Mouse (Mus musculus) forebrain, embryonic 11.5 days (tissue): ENCODE measurements around the gene Krtap21-1. TPM values are rescaled to one million over a fixed set of nuclear protein-coding genes. Genes with fewer than 3 reads are reported as not detected.

Experiments used
- ATAC-seq: fragments of 200-750 bp; cut with Nextera tagmentation; replicated peaks from 2 replicates; pipeline ENCODE4 v1.8.0; 2017; ENCODE audit warnings: moderate TSS enrichment; ENCODE audit not compliant: low FRiP score
- DNase-seq: peaks from one replicate; pipeline ENCODE4 v3.0.0-alpha.2; 2017; ENCODE audit warnings: low spot score
- H3K27ac ChIP-seq: fragments of 300-500 bp; sonication (generic); 2 replicates; pipeline ENCODE4 v1.5.1; 2014; ENCODE audit warnings: low read depth, low read length
- H3K27me3 ChIP-seq: fragments of 300-500 bp; sonication (generic); 2 replicates; pipeline ENCODE4 v1.6.1; 2014; ENCODE audit warnings: mild to moderate bottlenecking, low read length, mixed read lengths; ENCODE audit not compliant: control insufficient read depth, insufficient read depth
- H3K36me3 ChIP-seq: fragments of 300-500 bp; sonication (generic); 2 replicates; pipeline ENCODE4 v1.6.1; 2014; ENCODE audit warnings: mild to moderate bottlenecking, low read length, moderate library complexity, mixed read lengths; ENCODE audit not compliant: control insufficient read depth, insufficient read depth
- H3K4me1 ChIP-seq: fragments of 300-500 bp; sonication (generic); replicated peaks from 2 replicates; pipeline ENCODE4 v1.6.1; 2014; ENCODE audit warnings: low read length, mixed read lengths; ENCODE audit not compliant: control insufficient read depth, insufficient read depth
- H3K4me2 ChIP-seq: fragments of 300-500 bp; sonication (generic); 2 replicates; pipeline ENCODE4 v1.6.1; 2014; ENCODE audit warnings: low read depth, mild to moderate bottlenecking, low read length, moderate library complexity, mixed read lengths; ENCODE audit not compliant: severe bottlenecking
- H3K4me3 ChIP-seq: fragments of 300-500 bp; sonication (generic); 2 replicates; pipeline ENCODE4 v1.5.1; 2014; ENCODE audit warnings: low read depth, low read length
- H3K9ac ChIP-seq: fragments of 300-500 bp; sonication (generic); 2 replicates; pipeline ENCODE4 v1.6.1; 2014; ENCODE audit warnings: low read length
- H3K9me3 ChIP-seq: fragments of 300-500 bp; sonication (generic); 2 replicates; pipeline ENCODE4 v1.6.1; 2016; ENCODE audit warnings: low read length, mixed read lengths; ENCODE audit not compliant: control insufficient read depth
- WGBS: fragments of 180-500 bp; shearing (Covaris S2); extraction: QIAGEN DNeasy Blood & Tissue Kit; methylation state at CpG from one replicate; pipeline ENCODE4 v1.1.7; 2014; 5-methylcytosine and 5-hydroxymethylcytosine counted together
- polyA plus RNA-seq: library from polyadenylated mRNA; unstranded; fragments of >200 nt; fragmentation: Nextera tagmentation; extraction: Ambion mirVana; gene quantifications from 2 replicates; pipeline ENCODE4 v1.2.1, GENCODE M21; 2014

Krtap21-1 gene
- polyA plus RNA-seq, result not detected in 2 replicates

DNA sequence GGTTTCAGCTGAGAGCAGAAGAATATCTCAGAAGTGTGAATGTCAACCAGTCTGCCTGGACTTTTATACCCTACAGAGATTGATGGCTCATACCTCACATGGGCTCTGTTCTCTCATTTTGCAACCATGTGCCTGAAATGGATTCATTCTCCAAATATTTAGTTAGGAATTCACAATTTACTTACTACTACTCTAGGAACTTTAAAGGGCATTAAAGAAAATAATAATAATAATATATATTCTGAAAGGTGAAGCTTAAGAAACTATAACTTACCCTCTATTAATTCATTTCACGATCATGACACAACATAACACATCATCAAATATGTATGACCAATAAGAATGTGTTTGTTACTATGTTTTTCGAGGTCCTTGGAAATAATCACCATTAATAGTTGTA, at the start of gene Krtap21-1:
Krtap21-1 (minus strand) TSS at position 101 of the 400 bp plus-strand sequence.
- 84% methylated on average over 2 of the region's 2 CpGs for WGBS

DNA sequence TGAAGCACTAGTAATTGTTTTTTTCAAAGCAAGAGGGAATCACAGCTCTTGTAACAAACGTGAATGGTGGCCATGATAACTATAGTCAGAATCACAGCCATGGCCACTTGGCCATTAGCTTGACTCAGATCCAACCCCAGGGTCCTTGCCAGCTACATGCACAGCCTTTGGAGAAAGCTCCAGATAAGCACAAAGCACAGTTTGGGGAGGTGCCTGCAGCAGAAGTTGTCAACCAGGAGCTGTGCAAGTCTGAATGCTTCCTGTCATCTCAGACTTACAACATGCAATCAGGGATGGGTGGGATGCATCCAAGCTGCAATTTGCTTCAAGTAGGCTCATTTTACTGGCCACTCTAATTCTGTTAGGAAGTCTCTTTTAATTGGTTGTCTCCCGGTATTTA, 25.9 kb upstream of the Krtap21-1 start:
- no peak overlapping the region for H3K4me3 ChIP-seq
- H3K27ac ChIP-seq, result no peak overlapping the region
- H3K36me3 ChIP-seq, result no peaks in the 10 kb centered on the region
- H3K27me3 ChIP-seq, result no peaks in the 10 kb centered on the region
- DNase-seq, result no peak
- no peak for ATAC-seq
- H3K4me2 ChIP-seq, result no peak overlapping the region
- no peak overlapping the region for H3K9ac ChIP-seq
- H3K9me3 ChIP-seq, result no peaks in the 10 kb centered on the region
- H3K4me1 ChIP-seq, result no peaks in the 10 kb centered on the region
- 78% methylated on average over 2 of the region's 2 CpGs for WGBS

More for the DNA sequence above, at the start of gene Krtap21-1:
- no peak for DNase-seq
- H3K9ac ChIP-seq, result no peak within 1 kb of the TSS
- no peak within 1 kb of the TSS for H3K4me3 ChIP-seq
- H3K27me3 ChIP-seq, result no peaks in the 10 kb centered on the region
- no peaks in the 10 kb centered on the region for H3K9me3 ChIP-seq
- no peak within 1 kb of the TSS for H3K27ac ChIP-seq
- no peak for ATAC-seq
- no peaks in the 10 kb centered on the region for H3K36me3 ChIP-seq
- H3K4me2 ChIP-seq, result no peak within 1 kb of the TSS
- H3K4me1 ChIP-seq, result no peaks in the 10 kb centered on the region

DNA sequence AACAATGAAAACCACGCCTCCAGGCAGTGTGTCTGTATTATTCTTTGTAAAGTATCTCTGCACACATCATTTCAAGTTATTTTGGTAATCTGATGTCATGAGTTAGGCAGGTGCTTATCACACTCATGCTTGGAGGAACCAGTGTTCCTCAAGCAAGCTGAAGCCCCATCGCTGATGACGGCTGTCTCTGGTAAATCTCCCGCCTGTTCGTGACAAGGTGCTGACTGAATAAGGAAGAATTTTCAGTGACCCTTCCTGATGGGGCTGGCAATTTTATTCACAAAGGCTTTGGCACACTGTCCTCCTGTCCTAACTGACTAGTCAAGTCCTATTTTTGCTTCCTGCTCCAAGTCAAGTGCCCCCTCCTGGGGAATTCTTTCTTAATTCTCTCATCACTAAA, 21.6 kb upstream of the Krtap21-1 start:
- Histone ChIP-seq H3K4me3 (no peak overlapping the region), H3K4me2 (no peak overlapping the region)
- WGBS, result 89% methylated on average over 5 of the region's 5 CpGs

DNA sequence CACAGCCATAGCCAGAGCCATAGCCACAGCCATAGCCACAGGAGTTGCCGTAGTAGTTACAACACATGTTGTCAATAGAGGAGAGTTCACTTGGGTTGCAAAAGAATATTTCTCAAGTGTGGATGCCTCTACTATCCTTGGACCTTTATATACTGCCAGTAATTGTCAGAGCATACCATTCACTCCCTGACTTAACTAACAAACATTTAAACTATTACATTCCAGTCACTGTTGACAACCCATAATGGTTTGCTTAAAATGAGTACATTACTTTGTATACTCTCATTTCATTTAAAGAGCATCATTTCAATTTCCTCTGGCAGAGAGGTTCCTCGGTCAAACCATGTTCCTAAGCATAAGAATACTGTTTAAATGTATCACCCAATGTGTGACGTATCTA, 16.3 kb upstream of the Krtap21-1 start, which contains the start of gene Krtap6-2:
Krtap6-2 (minus strand) TSS at position 101 of the 400 bp plus-strand sequence.
- no peaks in the 10 kb centered on the region for H3K4me1 ChIP-seq
- ATAC-seq (no peak), DNase-seq (no peak)
- WGBS, result 91% methylated on average over 3 of the region's 3 CpGs
- no peaks in the 10 kb centered on the region for H3K9me3 ChIP-seq
- no peaks in the 10 kb centered on the region for H3K36me3 ChIP-seq
- no peak within 1 kb of the TSS for H3K4me2 ChIP-seq
- no peaks in the 10 kb centered on the region for H3K27me3 ChIP-seq
- no peak within 1 kb of the TSS for H3K9ac ChIP-seq
- no peak within 1 kb of the TSS for H3K27ac ChIP-seq
- no peak within 1 kb of the TSS for H3K4me3 ChIP-seq

More for the DNA sequence above, 21.6 kb upstream of the Krtap21-1 start:
- no peak for ATAC-seq
- H3K9me3 ChIP-seq, result no peaks in the 10 kb centered on the region
- DNase-seq, result no peak
- no peak overlapping the region for H3K9ac ChIP-seq
- H3K27ac ChIP-seq, result no peak overlapping the region
- no peaks in the 10 kb centered on the region for H3K4me1 ChIP-seq
- no peaks in the 10 kb centered on the region for H3K27me3 ChIP-seq
- no peaks in the 10 kb centered on the region for H3K36me3 ChIP-seq

DNA sequence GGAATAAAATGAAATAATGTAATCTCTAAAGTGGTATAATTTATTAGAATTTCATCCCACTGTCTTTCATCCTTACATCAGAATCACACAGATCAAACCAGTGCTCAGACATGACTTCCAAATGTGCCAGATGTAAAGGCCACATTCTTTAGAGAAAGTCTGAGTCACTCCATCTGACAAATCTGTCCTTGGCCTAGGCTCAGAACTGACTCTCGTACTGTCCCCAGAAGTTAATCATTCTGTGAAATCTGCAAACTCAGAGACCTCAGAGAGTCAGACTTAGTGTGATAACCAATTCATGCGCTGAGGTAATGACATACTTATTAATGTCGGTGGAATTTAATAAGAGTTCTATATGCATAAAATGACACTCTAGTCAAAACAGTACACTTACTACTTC, 12.6 kb upstream of the Krtap21-1 start:
- Histone ChIP-seq H3K9me3 (no peaks in the 10 kb centered on the region), H3K36me3 (no peaks in the 10 kb centered on the region), H3K9ac (no peak overlapping the region), H3K4me2 (no peak overlapping the region), H3K27me3 (no peaks in the 10 kb centered on the region), H3K4me1 (no peaks in the 10 kb centered on the region), H3K27ac (no peak overlapping the region), H3K4me3 (no peak overlapping the region)
- no peak for DNase-seq
- no peak for ATAC-seq
- WGBS, result 90% methylated on average over 3 of the region's 3 CpGs

DNA sequence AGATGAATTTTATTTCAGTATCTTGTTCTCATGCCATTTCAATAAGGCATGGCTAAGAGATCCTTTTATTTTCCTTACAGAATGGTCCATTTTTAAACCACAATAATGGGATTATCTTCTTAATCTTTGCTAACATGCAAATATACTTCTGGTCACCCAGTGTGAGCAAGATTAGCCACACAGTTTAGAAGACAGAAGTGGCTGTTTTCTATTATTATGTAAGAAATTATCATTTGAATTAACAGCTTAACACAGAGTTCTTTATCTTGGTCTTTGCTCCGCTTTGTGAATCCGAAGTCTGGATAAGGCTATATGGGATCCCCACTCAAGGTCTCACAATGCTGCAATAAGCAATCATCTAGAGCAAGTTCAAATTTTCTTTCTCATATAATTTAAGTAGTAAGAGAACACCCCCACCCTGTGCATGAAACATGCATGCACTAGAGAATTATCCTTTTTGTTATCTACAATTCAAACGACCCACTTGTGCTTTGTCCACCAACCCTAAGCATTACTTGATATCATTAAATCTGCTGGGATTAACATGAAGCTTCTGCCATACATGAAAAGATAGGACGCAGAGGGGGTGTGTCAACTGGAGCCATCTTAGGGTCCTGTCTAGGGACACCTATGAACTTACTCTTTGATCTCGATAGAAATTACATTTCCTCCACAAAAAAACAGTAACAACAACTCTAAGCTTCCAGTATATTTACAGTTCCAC, 6.8 kb upstream of the Krtap21-1 start:
- Histone ChIP-seq H3K4me3 (no peak overlapping the region), H3K9ac (no peak overlapping the region), H3K4me1 (no peaks in the 10 kb centered on the region), H3K36me3 (no peaks in the 10 kb centered on the region), H3K27me3 (no peaks in the 10 kb centered on the region), H3K27ac (no peak overlapping the region), H3K9me3 (no peaks in the 10 kb centered on the region), H3K4me2 (no peak overlapping the region)
- ATAC-seq, result peak; percentile 66
- DNase-seq, result no peak
- WGBS, result 52% methylated on average over 5 of the region's 5 CpGs

DNA sequence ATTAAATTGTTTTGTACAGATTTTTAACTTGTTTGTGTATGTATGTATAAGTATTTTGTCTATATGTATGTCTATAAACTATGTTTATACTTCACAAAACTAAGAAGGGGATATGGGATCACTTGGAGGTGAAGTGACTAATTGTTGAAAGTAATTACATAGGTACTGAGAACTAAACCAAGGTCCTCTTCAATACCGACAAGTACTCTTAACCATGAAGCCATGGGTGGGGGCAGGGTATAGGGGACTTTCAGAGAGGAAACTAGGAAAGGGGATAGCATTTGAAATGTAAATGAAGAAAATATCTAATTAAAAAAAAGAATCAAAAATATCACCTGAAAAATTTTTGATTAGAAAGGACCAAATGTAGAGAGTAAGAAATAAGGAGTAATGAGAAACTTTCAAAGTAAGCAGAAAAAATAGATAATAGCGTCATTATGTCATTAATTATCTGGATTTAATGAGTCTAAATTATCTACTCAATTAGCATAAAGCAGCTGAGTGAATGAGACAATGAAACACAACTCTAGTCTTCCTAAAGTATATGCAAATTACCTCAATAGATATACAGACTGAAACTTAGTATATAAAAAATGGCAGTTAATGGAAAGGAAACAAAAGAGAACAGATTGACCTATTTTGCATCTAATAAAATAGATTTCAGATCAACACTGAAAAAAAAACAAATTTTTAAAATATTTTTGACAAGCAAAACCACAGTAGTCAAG, 30.8 kb downstream of the Krtap21-1 start:
- DNase-seq, result no peak
- Histone ChIP-seq H3K4me2 (no peak overlapping the region), H3K36me3 (no peaks in the 10 kb centered on the region), H3K9me3 (no peaks in the 10 kb centered on the region), H3K27me3 (no peaks in the 10 kb centered on the region), H3K27ac (no peak overlapping the region), H3K4me3 (no peak overlapping the region), H3K9ac (no peak overlapping the region), H3K4me1 (no peaks in the 10 kb centered on the region)
- peak; percentile 57; the same call in 1 of the 2 replicates for ATAC-seq
- WGBS, result 62% methylated on average over 2 of the region's 2 CpGs
